Mouse (Mus musculus): Measurements from ENCODE around the gene Bloc1s5. TPM values are rescaled to one million over a fixed set of nuclear protein-coding genes. Genes with fewer than 3 reads are reported as not detected.

Gene Bloc1s5
- polyA plus RNA-seq, 1 experiment = 11.3 TPM

DNA sequence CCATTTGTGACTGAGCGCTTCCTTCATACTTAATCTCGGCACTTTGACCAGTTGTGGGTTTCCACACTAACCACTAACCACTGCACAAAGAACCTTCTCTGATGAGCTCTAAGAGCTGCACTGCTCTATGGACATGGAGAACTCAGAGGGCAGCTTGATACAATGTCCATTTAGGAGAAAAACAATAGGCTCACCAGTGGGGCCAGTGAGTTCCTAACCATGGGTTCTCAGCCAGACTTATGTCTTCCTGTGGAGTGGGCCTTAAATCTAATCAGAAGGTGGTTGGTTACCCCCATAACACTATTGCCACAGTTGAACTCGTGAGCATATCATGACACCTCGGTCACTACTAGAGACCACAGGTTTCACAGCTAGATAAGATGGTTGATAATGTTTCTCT is 48.5 kb downstream of the Bloc1s5 start:
- Histone ChIP-seq H3K4me3 (replicated peaks; ENCODE audit: insufficient read depth, low read depth, low read length) (no peak overlapping the region), H3K27me3 (ENCODE audit: control insufficient read depth, insufficient read depth, low read length) (no peaks in the 10 kb centered on the region), H3K27ac (ENCODE audit: insufficient read depth, low read length) (no peak overlapping the region), H3K4me1 (ENCODE audit: control insufficient read depth, insufficient read depth, low read length) (peaks cover 2% of the 10 kb centered on the region; the same call in 1 of the 2 replicates)
- TF ChIP-seq CTCF (IDR thresholded peaks at IDR 0.05; ENCODE audit: borderline replicate concordance, insufficient read depth, low read depth, low read length) = no peak
- TF ChIP-seq POLR2A (IDR thresholded peaks at IDR 0.05; ENCODE audit: borderline replicate concordance, insufficient read depth, low read length) = no peak
- WGBS = 95% methylated on average over 4 of the region's 4 CpGs
- no peak for DNase-seq

DNA sequence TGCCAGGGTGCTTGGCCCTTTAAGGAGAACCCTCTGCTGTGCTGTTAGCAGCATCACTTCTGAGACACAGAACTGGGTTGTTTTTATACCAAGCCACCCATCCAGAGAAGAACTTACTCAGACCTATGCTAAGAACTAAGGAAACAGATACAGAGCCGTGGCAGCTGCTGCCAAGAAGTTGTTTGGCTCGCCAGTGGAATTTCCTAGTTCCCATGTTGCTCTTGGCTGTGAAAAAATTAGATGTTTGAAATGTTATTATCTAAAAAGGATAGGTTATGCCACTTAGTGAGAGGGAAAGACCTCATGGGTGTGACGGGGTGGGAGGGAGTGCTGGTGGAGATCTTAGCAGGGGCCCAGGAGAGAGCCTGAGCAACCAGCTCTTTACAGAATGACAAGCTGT is 52.1 kb downstream of the Bloc1s5 start:
- Histone ChIP-seq H3K27me3 (ENCODE audit: control insufficient read depth, insufficient read depth, low read length) (no peaks in the 10 kb centered on the region), H3K27ac (ENCODE audit: insufficient read depth, low read length) (no peak overlapping the region), H3K4me1 (ENCODE audit: control insufficient read depth, insufficient read depth, low read length) (no peaks in the 10 kb centered on the region), H3K4me3 (replicated peaks; ENCODE audit: insufficient read depth, low read depth, low read length) (no peak overlapping the region)
- WGBS = 51% methylated on average over 3 of the region's 3 CpGs
- no peak for DNase-seq
- no peak for TF ChIP-seq POLR2A (IDR thresholded peaks at IDR 0.05; ENCODE audit: borderline replicate concordance, insufficient read depth, low read length)
- no peak for TF ChIP-seq CTCF (IDR thresholded peaks at IDR 0.05; ENCODE audit: borderline replicate concordance, insufficient read depth, low read depth, low read length)

DNA sequence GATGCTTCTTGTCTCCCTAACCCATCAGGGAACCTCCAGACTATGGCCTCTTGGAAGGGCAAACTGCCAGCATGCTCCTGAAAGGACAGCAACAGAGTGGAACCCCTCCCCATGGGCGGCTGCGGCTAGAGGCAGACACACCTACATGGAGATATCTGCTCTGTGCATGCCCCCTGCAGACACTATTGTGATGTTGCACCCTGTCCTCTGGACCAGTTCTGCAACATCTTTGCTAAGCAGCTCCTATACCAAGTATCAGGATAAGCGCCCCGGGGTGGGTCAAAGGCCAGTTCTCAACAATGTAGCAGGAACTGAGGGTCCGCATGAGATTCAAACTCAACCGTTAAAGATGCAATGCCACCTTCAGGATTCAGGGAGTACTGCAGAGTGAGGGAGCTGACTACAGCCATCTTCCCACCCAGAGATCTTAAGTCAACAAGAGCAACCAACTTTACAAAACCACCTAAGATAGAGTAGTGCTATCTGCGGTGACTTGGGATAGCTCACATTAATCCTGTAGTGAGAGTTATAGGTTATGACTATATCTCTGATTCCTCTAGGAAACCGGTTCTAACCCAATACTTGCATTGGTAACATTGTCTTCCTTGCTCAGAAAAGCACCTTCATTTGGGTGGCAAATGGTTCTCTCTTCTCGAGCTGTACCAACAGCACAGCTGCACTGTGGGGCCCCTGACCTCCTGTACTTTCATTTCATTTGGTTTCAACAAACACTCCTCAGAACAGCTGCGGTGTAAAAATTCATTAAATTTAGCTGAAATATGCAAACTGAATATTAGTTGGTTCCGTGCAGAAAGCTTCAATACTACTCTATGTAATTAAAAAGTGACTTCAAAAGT is 54.1 kb downstream of the Bloc1s5 start:
- peak; percentile 22 to 28 for DNase-seq
- Histone ChIP-seq H3K27me3 (ENCODE audit: control insufficient read depth, insufficient read depth, low read length) (no peaks in the 10 kb centered on the region), H3K4me1 (ENCODE audit: control insufficient read depth, insufficient read depth, low read length) (no peaks in the 10 kb centered on the region), H3K4me3 (replicated peaks; ENCODE audit: insufficient read depth, low read depth, low read length) (no peak overlapping the region), H3K27ac (ENCODE audit: insufficient read depth, low read length) (no peak overlapping the region)
- 66% methylated on average over 11 of the region's 11 CpGs for WGBS
- TF ChIP-seq CTCF (IDR thresholded peaks at IDR 0.05; ENCODE audit: borderline replicate concordance, insufficient read depth, low read depth, low read length) (peak; percentile 54; the same call in 1 of the 2 replicates), POLR2A (IDR thresholded peaks at IDR 0.05; ENCODE audit: borderline replicate concordance, insufficient read depth, low read length) (no peak)

DNA sequence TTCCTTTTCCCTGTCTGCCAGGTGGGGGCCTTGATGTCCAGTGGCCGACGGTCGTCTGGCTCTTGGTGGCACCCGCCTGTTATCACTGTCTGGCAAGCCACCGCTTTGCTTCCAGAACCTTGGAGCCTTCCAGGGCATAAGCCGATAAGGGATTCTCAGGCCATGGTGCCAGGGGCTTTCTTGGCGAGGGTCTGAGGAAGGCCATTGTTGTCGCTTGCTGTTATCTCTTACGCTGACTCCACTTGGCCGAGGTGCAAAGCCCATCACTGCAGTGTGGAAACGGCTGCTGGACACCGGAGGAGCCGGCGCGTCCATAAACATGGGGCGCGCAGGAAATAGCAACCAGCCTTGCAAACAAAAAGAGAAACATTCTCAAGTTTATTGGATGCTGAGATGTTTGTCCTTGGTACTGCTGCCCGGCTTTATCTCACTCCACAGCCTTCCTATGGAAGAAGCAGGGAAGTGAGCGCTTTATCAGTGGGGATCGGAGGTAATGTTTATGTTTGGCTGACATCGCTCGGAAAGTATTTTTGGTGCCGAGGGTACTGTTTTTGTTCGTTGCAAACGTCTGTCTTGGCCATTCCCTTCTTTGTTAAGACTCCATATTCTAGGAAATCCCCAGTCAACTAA is 54.8 kb downstream of the Bloc1s5 start:
- DNase-seq = no peak
- Histone ChIP-seq H3K4me3 (replicated peaks; ENCODE audit: insufficient read depth, low read depth, low read length) (no peak overlapping the region), H3K27ac (ENCODE audit: insufficient read depth, low read length) (no peak overlapping the region), H3K27me3 (ENCODE audit: control insufficient read depth, insufficient read depth, low read length) (no peaks in the 10 kb centered on the region), H3K4me1 (ENCODE audit: control insufficient read depth, insufficient read depth, low read length) (no peaks in the 10 kb centered on the region)
- WGBS = 69% methylated on average over 25 of the region's 25 CpGs
- TF ChIP-seq POLR2A (IDR thresholded peaks at IDR 0.05; ENCODE audit: borderline replicate concordance, insufficient read depth, low read length) (no peak), CTCF (IDR thresholded peaks at IDR 0.05; ENCODE audit: borderline replicate concordance, insufficient read depth, low read depth, low read length) (no peak)

DNA sequence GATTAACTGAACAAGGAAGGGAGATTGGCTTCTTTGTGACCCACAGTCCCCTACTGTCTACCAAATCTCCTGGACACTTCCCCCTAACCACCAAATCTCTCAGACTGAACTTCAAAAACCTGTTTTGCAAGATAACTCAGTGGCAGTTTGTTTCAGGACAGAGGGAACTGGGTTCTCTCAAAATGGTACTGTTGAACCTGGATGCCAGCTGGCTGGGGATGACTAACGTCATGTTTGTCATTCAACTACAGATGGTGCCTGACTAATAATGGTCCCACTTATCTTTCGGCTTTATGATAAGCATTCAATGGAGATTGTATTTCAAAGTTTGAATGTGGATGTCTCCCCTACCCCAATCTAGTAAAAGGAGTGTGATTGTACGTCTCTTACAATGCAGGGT is 60.2 kb downstream of the Bloc1s5 start:
- Histone ChIP-seq H3K4me1 (ENCODE audit: control insufficient read depth, insufficient read depth, low read length) (no peaks in the 10 kb centered on the region), H3K4me3 (replicated peaks; ENCODE audit: insufficient read depth, low read depth, low read length) (no peak overlapping the region), H3K27ac (ENCODE audit: insufficient read depth, low read length) (no peak overlapping the region), H3K27me3 (ENCODE audit: control insufficient read depth, insufficient read depth, low read length) (no peaks in the 10 kb centered on the region)
- no peak for TF ChIP-seq CTCF (IDR thresholded peaks at IDR 0.05; ENCODE audit: borderline replicate concordance, insufficient read depth, low read depth, low read length)
- TF ChIP-seq POLR2A (IDR thresholded peaks at IDR 0.05; ENCODE audit: borderline replicate concordance, insufficient read depth, low read length) = no peak
- WGBS = 50% methylated on average over 3 of the region's 3 CpGs
- no peak for DNase-seq

DNA sequence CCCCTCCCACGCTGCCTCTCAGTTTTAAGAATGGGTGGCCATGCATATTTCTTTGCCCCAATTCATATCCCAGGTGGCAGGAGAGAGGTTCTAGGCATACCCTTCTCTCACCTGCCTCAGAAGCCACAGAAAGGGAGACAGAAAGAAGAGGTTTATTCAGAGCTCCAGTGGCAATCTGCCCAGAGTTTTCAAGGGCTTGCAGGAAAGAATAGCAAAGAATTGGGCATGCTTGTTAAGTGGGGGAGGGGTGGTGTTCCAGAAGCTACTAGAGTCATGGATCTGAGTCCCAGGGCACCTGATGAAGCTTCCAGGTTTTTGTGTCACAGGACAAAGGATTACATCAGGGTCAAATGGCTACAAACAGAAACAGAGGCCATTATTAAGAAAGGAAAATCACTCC is 61.6 kb downstream of the Bloc1s5 start:
- no peak for DNase-seq
- no peak overlapping the region for H3K27ac ChIP-seq (ENCODE audit: insufficient read depth, low read length)
- WGBS = 95% methylated on average over 1 of the region's 1 CpGs
- H3K27me3 ChIP-seq (ENCODE audit: control insufficient read depth, insufficient read depth, low read length) = no peaks in the 10 kb centered on the region
- no peaks in the 10 kb centered on the region for H3K4me1 ChIP-seq (ENCODE audit: control insufficient read depth, insufficient read depth, low read length)
- no peak overlapping the region for H3K4me3 ChIP-seq (replicated peaks; ENCODE audit: insufficient read depth, low read depth, low read length)
- no peak for TF ChIP-seq POLR2A (IDR thresholded peaks at IDR 0.05; ENCODE audit: borderline replicate concordance, insufficient read depth, low read length)
- no peak for TF ChIP-seq CTCF (IDR thresholded peaks at IDR 0.05; ENCODE audit: borderline replicate concordance, insufficient read depth, low read depth, low read length)

DNA sequence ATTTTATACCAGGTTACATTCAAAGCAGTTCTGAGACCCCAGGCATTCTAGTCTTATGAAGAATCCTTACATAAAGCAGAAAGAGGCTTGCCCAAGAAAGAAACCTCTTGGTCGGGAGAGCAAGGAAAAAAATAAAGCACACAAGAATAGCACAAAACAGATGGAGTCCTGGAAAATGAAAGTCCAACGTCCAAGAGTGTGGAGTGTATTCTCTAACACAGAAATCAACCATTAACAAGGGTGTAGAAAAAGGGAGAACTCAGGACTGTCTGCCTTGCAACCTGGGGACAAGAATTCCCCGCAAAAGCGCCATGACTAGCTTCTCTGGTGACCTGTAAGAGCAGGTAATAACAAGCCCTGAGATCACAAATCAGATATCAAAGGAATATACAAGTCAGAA is 69.7 kb downstream of the Bloc1s5 start:
- H3K27ac ChIP-seq (ENCODE audit: insufficient read depth, low read length) = no peak overlapping the region
- DNase-seq = no peak
- no peaks in the 10 kb centered on the region for H3K27me3 ChIP-seq (ENCODE audit: control insufficient read depth, insufficient read depth, low read length)
- WGBS = 81% methylated on average over 4 of the region's 4 CpGs
- TF ChIP-seq CTCF (IDR thresholded peaks at IDR 0.05; ENCODE audit: borderline replicate concordance, insufficient read depth, low read depth, low read length) (no peak), POLR2A (IDR thresholded peaks at IDR 0.05; ENCODE audit: borderline replicate concordance, insufficient read depth, low read length) (no peak)
- H3K4me3 ChIP-seq (replicated peaks; ENCODE audit: insufficient read depth, low read depth, low read length) = no peak overlapping the region
- H3K4me1 ChIP-seq (ENCODE audit: control insufficient read depth, insufficient read depth, low read length) = no peaks in the 10 kb centered on the region

DNA sequence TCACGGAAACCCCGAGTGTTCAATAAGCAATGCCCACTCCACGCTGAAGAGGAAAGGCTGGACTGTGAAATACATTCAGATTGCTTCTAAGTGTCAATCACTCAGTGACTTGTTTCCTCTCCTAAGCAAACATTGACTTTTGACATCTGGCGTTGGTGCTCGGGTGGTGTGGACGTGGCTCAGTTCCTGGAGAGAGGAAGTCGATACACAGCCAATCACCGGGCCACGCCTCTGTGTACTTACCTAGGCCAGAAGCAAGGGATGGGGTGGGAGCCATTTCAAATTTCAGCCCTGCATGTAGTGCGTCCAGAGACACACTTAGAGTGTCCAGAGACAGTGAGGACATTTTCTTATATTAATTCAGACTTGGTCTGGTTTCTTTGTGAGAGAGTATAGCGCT is 80.3 kb downstream of the Bloc1s5 start:
- Histone ChIP-seq H3K27ac (ENCODE audit: insufficient read depth, low read length) (no peak overlapping the region), H3K4me3 (replicated peaks; ENCODE audit: insufficient read depth, low read depth, low read length) (no peak overlapping the region), H3K4me1 (ENCODE audit: control insufficient read depth, insufficient read depth, low read length) (no peaks in the 10 kb centered on the region), H3K27me3 (ENCODE audit: control insufficient read depth, insufficient read depth, low read length) (no peaks in the 10 kb centered on the region)
- no peak for DNase-seq
- no peak for TF ChIP-seq CTCF (IDR thresholded peaks at IDR 0.05; ENCODE audit: borderline replicate concordance, insufficient read depth, low read depth, low read length)
- TF ChIP-seq POLR2A (IDR thresholded peaks at IDR 0.05; ENCODE audit: borderline replicate concordance, insufficient read depth, low read length) = no peak
- WGBS = 81% methylated on average over 11 of the region's 11 CpGs
